8 mouse cellular contexts compared by ENCODE assay signal in the genomic region with DNA sequence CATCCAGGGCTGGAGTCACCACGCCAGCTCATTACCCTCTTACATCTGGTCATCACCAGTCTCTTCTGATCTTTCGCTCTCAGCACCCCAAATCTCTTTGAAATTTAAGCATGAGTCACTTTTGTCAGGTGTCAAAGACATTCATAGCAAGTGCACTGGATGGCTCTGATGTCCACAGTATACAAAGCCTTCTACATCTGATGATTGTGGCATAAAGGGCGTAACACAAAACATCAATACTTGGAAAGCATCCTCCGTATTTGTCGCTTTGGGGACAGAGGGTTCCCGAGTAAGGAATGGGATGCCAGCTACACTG. TPM values are rescaled to one million over a fixed set of nuclear protein-coding genes. Genes with fewer than 3 reads are reported as not detected.
A peak's percentile ranks its signal among the peaks of the same experiment; 100 is the strongest.
DNase-seq lines count a peak whose midpoint lies in the region; ATAC-seq and TF ChIP-seq lines count a peak whose summit lies in the region.

No protein-coding gene starts in this region.

- H3K4me1 ChIP-seq in kidney, embryonic 15.5 days: peaks cover 30% of the 10 kb centered on the region
- peaks cover 29% of the 10 kb centered on the region for H3K4me1 ChIP-seq in bone marrow macrophage, adult 2 months (ENCODE audit: control insufficient read depth, insufficient read depth, low read length)
- H3K4me1 ChIP-seq in hindbrain, postnatal 0 days (ENCODE audit: insufficient read depth, low read length): peaks cover 15% of the 10 kb centered on the region; the same call in 1 of the 2 replicates
- H3K4me1 ChIP-seq in midbrain, postnatal 0 days (ENCODE audit: insufficient read depth, low read length): peaks cover 18% of the 10 kb centered on the region

- H3K27ac ChIP-seq in kidney, embryonic 15.5 days: no peak overlapping the region
- no peak overlapping the region for H3K27ac ChIP-seq in bone marrow macrophage, adult 2 months (ENCODE audit: insufficient read depth, low read depth, low read length)
- H3K27ac ChIP-seq in hindbrain, postnatal 0 days: peak overlapping the region; percentile 66; the same call in 1 of the 2 replicates
- 0 out of 2 replicates have a peak overlapping the region, but pooled peaks have one; percentile 2 for H3K27ac ChIP-seq in midbrain, postnatal 0 days (ENCODE audit: low read depth, low read length)

- 22% methylated on average over 6 of the region's 6 CpGs for WGBS in kidney, embryonic 15.5 days
- WGBS in hindbrain, postnatal 0 days: 23% methylated on average over 6 of the region's 6 CpGs
- WGBS in midbrain, postnatal 0 days: 21% methylated on average over 6 of the region's 6 CpGs

- intact Hi-C loops in gastrocnemius, postnatal 14 days (cut with DNase I; ENCODE audit: low total_unique reads): no loop called here

- H3K36me3 ChIP-seq in kidney, embryonic 15.5 days: no peaks in the 10 kb centered on the region
- no peaks in the 10 kb centered on the region for H3K36me3 ChIP-seq in hindbrain, postnatal 0 days (ENCODE audit: insufficient read depth, low read length)
- H3K36me3 ChIP-seq in midbrain, postnatal 0 days (ENCODE audit: insufficient read depth, low read length): no peaks in the 10 kb centered on the region

- DNase-seq in kidney, adult 18-20 months: no peak
- peak; percentile 10 for DNase-seq in hindbrain, postnatal 0 days (ENCODE audit: low spot score)
- DNase-seq in midbrain, postnatal 0 days (ENCODE audit: low spot score): no peak
- no peak for DNase-seq in gastrocnemius, postnatal 14 days
- DNase-seq in adrenal gland, postnatal 10 days: no peak
- no peak for DNase-seq in lung, postnatal 36 days

- TF ChIP-seq CTCF in bone marrow macrophage, adult 2 months (IDR thresholded peaks at IDR 0.05; ENCODE audit: low read depth, low read length): no peak
- TF ChIP-seq CTCF in hindbrain, postnatal 0 days (IDR thresholded peaks at IDR 0.05; ENCODE audit: low read depth): no peak
- no peak for TF ChIP-seq CTCF in midbrain, postnatal 0 days (IDR thresholded peaks at IDR 0.05)

- no peak for ATAC-seq in kidney, embryonic 15.5 days (replicated peaks; ENCODE audit: low FRiP score)
- no peak for ATAC-seq in hindbrain, postnatal 0 days
- no peak for ATAC-seq in midbrain, postnatal 0 days (ENCODE audit: low FRiP score)

- no peaks in the 10 kb centered on the region for H3K9me3 ChIP-seq in kidney, embryonic 15.5 days (replicated peaks)
- H3K9me3 ChIP-seq in hindbrain, postnatal 0 days (ENCODE audit: low read length): no peaks in the 10 kb centered on the region
- no peaks in the 10 kb centered on the region for H3K9me3 ChIP-seq in midbrain, postnatal 0 days (ENCODE audit: low read length)

- H3K27me3 ChIP-seq in kidney, embryonic 15.5 days: no peaks in the 10 kb centered on the region
- no peaks in the 10 kb centered on the region for H3K27me3 ChIP-seq in hindbrain, postnatal 0 days (ENCODE audit: insufficient read depth, low read length)
- H3K27me3 ChIP-seq in midbrain, postnatal 0 days (ENCODE audit: insufficient read depth, low read length): no peaks in the 10 kb centered on the region

- H3K4me3 ChIP-seq in kidney, embryonic 15.5 days (replicated peaks): peak overlapping the region; percentile 96
- peak overlapping the region; percentile 81 for H3K4me3 ChIP-seq in bone marrow macrophage, adult 2 months (ENCODE audit: insufficient read depth, low read length)
- H3K4me3 ChIP-seq in hindbrain, postnatal 0 days (ENCODE audit: low read length): peak overlapping the region; percentile 89
- peak overlapping the region; percentile 69 for H3K4me3 ChIP-seq in midbrain, postnatal 0 days (ENCODE audit: low read depth, low read length)

- peak overlapping the region; percentile 84 for H3K4me2 ChIP-seq in kidney, embryonic 15.5 days
- peak overlapping the region; percentile 96 for H3K4me2 ChIP-seq in hindbrain, postnatal 0 days (ENCODE audit: low read depth, low read length)
- H3K4me2 ChIP-seq in midbrain, postnatal 0 days (ENCODE audit: low read depth, low read length, poor library complexity, severe bottlenecking): peak overlapping the region; percentile 85

- no peak for TF ChIP-seq POLR2A in bone marrow macrophage, adult 2 months (IDR thresholded peaks at IDR 0.05; ENCODE audit: borderline replicate concordance, low read depth, low read length)

- H3K9ac ChIP-seq in kidney, embryonic 15.5 days: peak overlapping the region; percentile 67
- H3K9ac ChIP-seq in hindbrain, postnatal 0 days (replicated peaks; ENCODE audit: low read length): peak overlapping the region; percentile 88
- H3K9ac ChIP-seq in midbrain, postnatal 0 days (replicated peaks; ENCODE audit: low read length, poor library complexity, severe bottlenecking): peak overlapping the region; percentile 89

RNA-seq across cellular contexts. Expression of gene Dirc2, which starts 0.7 kb away (rescaled TPM):
- 11.9 and 12.5 TPM in 2 replicates for polyA plus RNA-seq in kidney, embryonic 15.5 days (2015; fragmentation: Nextera tagmentation; extraction: Ambion mirVana)
- polyA plus RNA-seq in bone marrow macrophage, adult 2 months (2012; ENCODE audit: insufficient read depth, insufficient read length, missing spikeins): 19.9 and 21.2 TPM in 2 replicates
- 70.8 and 80.8 TPM in 2 replicates for total RNA-seq in hindbrain, postnatal 0 days (2014; rRNA removed)
- 34.1 and 35.5 TPM in 2 replicates for polyA plus RNA-seq in hindbrain, postnatal 0 days (2015; fragmentation: Nextera tagmentation; extraction: Ambion mirVana)
- 84.3 and 87.8 TPM in 2 replicates for total RNA-seq in midbrain, postnatal 0 days (2014; rRNA removed)
- 31.1 and 35.2 TPM in 2 replicates for polyA plus RNA-seq in midbrain, postnatal 0 days (2015; fragmentation: Nextera tagmentation; extraction: Ambion mirVana)
- total RNA-seq in gastrocnemius, postnatal 14 days (2021): 10 to 100 TPM; 37.5 to 49.7 TPM
- 10 to 100 TPM; 27.0 to 30.1 TPM for total RNA-seq in adrenal gland, postnatal 10 days (2021)

RNA-seq across cellular contexts. Expression of gene Hspbap1, which starts 1.7 kb away (rescaled TPM):
- 13.8 and 14.9 TPM in 2 replicates for polyA plus RNA-seq in kidney, embryonic 15.5 days (2015; fragmentation: Nextera tagmentation; extraction: Ambion mirVana)
- 3.2 and 3.3 TPM in 2 replicates for polyA plus RNA-seq in bone marrow macrophage, adult 2 months (2012; ENCODE audit: insufficient read depth, insufficient read length, missing spikeins)
- 5.0 and 7.9 TPM in 2 replicates for total RNA-seq in hindbrain, postnatal 0 days (2014; rRNA removed)
- 4.4 and 5.8 TPM in 2 replicates for polyA plus RNA-seq in hindbrain, postnatal 0 days (2015; fragmentation: Nextera tagmentation; extraction: Ambion mirVana)
- 5.2 and 5.3 TPM in 2 replicates for total RNA-seq in midbrain, postnatal 0 days (2014; rRNA removed)
- polyA plus RNA-seq in midbrain, postnatal 0 days (2015; fragmentation: Nextera tagmentation; extraction: Ambion mirVana): 4.7 and 5.0 TPM in 2 replicates
- 1 to 10 TPM; 2.0 to 2.6 TPM for total RNA-seq in gastrocnemius, postnatal 14 days (2021)
- total RNA-seq in adrenal gland, postnatal 10 days (2021): 1 to 10 TPM; 4.2 to 4.7 TPM

Comparison
In these comparisons a context has a peak if more than half of its experiments do, and no peak if none do; other contexts are left out.
1. H3K27ac ChIP-seq: peak in hindbrain, postnatal 0 days (single experiment) and midbrain, postnatal 0 days (single experiment); none in kidney, embryonic 15.5 days (single experiment) and bone marrow macrophage, adult 2 months (single experiment).
2. Peak in every context shown above with its lines, with median percentiles within 50 percentile points of each other: H3K4me2 ChIP-seq, H3K4me3 ChIP-seq and H3K9ac ChIP-seq.